Comparison of ENCODE assay signal across 9 mouse cellular contexts in the genomic region with DNA sequence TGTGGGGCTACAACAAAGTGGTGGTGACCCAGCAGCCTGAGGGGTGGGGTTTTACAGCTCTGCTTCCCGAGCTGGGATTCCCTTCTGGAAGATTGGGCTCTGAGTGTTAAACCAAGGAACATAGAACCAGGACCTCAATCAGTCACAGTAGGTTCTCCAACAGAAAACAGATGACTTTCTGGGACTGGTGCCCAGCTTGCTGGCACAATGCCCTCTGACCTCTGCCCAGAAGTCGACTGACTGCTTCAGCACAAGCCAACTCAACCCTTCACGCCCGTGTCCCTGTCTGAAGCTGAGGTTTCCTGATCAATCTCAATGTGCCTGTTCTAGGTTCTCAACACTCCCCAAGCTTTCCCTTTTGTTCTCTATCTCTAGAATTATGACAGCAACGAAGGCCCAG. TPM values are rescaled to one million over a fixed set of nuclear protein-coding genes. Genes with fewer than 3 reads are reported as not detected.
A peak's percentile ranks its signal among the peaks of the same experiment; 100 is the strongest.
DNase-seq lines count a peak whose midpoint lies in the region; ATAC-seq and TF ChIP-seq lines count a peak whose summit lies in the region.
"Had no signal": no experiment of that assay in that cellular context is flagged by ENCODE, and none has a peak within 500 bp of the region (broad histone marks: within the 10 kb centered on the region; RNA-seq: fewer than 3 reads in every experiment).

No protein-coding gene starts in this region.

- DNase-seq in liver, adult 2 months (ENCODE audit: extremely low read depth, low read depth, low spot score): peak; percentile 96
- peak; percentile 78 to 87 for DNase-seq in cerebellum, postnatal 10 days
- DNase-seq in heart, postnatal 4 days: peak; percentile 94
- DNase-seq in ovary, adult 18-20 months (ENCODE audit: low spot score): peak; percentile 79
- DNase-seq in embryo, embryonic 9.5 days (ENCODE audit: extremely low spot score): no peak
- DNase-seq in embryo, embryonic 10.5 days (ENCODE audit: low spot score): no peak

- H3K27me3 ChIP-seq in liver, adult 2 months (ENCODE audit: control insufficient read depth, insufficient read depth, low read length): no peaks in the 10 kb centered on the region
- no peaks in the 10 kb centered on the region for H3K27me3 ChIP-seq in liver, embryonic 12.5 days (replicated peaks)
- H3K27me3 ChIP-seq: megakaryocyte, embryonic 14.5 days had no signal

- no peak overlapping the region for H3K4me2 ChIP-seq in liver, embryonic 12.5 days

- H3K4me1 ChIP-seq in liver, adult 2 months (ENCODE audit: control insufficient read depth, insufficient read depth, low read length): peaks cover 9% of the 10 kb centered on the region
- no peaks in the 10 kb centered on the region for H3K4me1 ChIP-seq in liver, embryonic 12.5 days

- no peak overlapping the region for H3K4me3 ChIP-seq in liver, adult 2 months (ENCODE audit: insufficient read depth, low read depth, low read length)
- H3K4me3 ChIP-seq in liver, embryonic 12.5 days: no peak overlapping the region
- H3K4me3 ChIP-seq: megakaryocyte, embryonic 14.5 days had no signal

- no peak for ATAC-seq in liver, embryonic 12.5 days
- no peak for ATAC-seq in granulocyte monocyte progenitor cell, adult 5-6 weeks (replicated peaks; ENCODE audit: poor library complexity, severe bottlenecking)

- H3K79me2 ChIP-seq in liver, adult 2 months (ENCODE audit: control insufficient read depth, insufficient read depth, low read length): no peaks in the 10 kb centered on the region

- peak overlapping the region; percentile 69 for H3K27ac ChIP-seq in liver, adult 2 months (replicated peaks; ENCODE audit: insufficient read depth, low read depth, low read length)
- H3K27ac ChIP-seq in liver, embryonic 12.5 days: no peak overlapping the region

- WGBS in liver, adult 2 months: 11% methylated on average over 5 of the region's 5 CpGs
- WGBS in liver, embryonic 12.5 days (ENCODE audit: insufficient replicate concordance): 86% methylated on average over 5 of the region's 5 CpGs

- 0 out of 2 replicates have a peak overlapping the region, but pooled peaks have one; percentile 14 for H3K9ac ChIP-seq in liver, adult 2 months (ENCODE audit: low read depth, low read length)
- no peak overlapping the region for H3K9ac ChIP-seq in liver, embryonic 12.5 days

- H3K9me3 ChIP-seq in liver, embryonic 12.5 days (replicated peaks): no peaks in the 10 kb centered on the region
- H3K9me3 ChIP-seq: megakaryocyte, embryonic 14.5 days had no signal

- H3K36me3 ChIP-seq in liver, adult 2 months (ENCODE audit: control insufficient read depth, insufficient read depth, low read length): peaks cover 19% of the 10 kb centered on the region
- H3K36me3 ChIP-seq in liver, embryonic 12.5 days: peaks cover 92% of the 10 kb centered on the region

- no peak for TF ChIP-seq CTCF in liver, adult 2 months (IDR thresholded peaks at IDR 0.05; ENCODE audit: low read depth, low read length)

- TF ChIP-seq POLR2A in liver, adult 2 months (IDR thresholded peaks at IDR 0.05; ENCODE audit: extremely low read depth, insufficient read depth, low read length): no peak

RNA-seq across cellular contexts. Expression of gene Ldlrap1, which starts 36.9 kb away (rescaled TPM):
- total RNA-seq in liver, adult 2 months (2014; rRNA removed): 6.5 and 7.4 TPM in 2 replicates
- 19.8 and 21.1 TPM in 2 replicates for polyA plus RNA-seq in liver, adult 2 months (2012; rRNA removed)
- 26.4 and 28.2 TPM in 2 replicates for polyA plus RNA-seq in liver, embryonic 12.5 days (2016; fragmentation: Nextera tagmentation; extraction: Ambion mirVana)
- total RNA-seq in heart, postnatal 4 days (2021): 10 to 100 TPM; 21.6 to 22.4 TPM
- 28.4 and 30.6 TPM in 2 replicates for total RNA-seq in granulocyte monocyte progenitor cell, adult 5-6 weeks (2014; fragmentation: Nextera tagmentation)
- total RNA-seq in granulocyte monocyte progenitor cell, adult 5-6 weeks (2017): 10.1 and 10.2 TPM in 2 replicates

RNA-seq across cellular contexts. Expression of gene Maco1, which starts 48.4 kb away (rescaled TPM):
- 22.3 and 28.0 TPM in 2 replicates for total RNA-seq in liver, adult 2 months (2014; rRNA removed)
- polyA plus RNA-seq in liver, adult 2 months (2012; rRNA removed): 6.4 and 7.3 TPM in 2 replicates
- 27.2 and 29.8 TPM in 2 replicates for polyA plus RNA-seq in liver, embryonic 12.5 days (2016; fragmentation: Nextera tagmentation; extraction: Ambion mirVana)
- total RNA-seq in heart, postnatal 4 days (2021): 10 to 100 TPM; 26.6 to 27.9 TPM
- total RNA-seq in granulocyte monocyte progenitor cell, adult 5-6 weeks (2014; fragmentation: Nextera tagmentation): 14.7 and 26.1 TPM in 2 replicates
- total RNA-seq in granulocyte monocyte progenitor cell, adult 5-6 weeks (2017): 33.2 and 34.1 TPM in 2 replicates

RNA-seq across cellular contexts. Expression of gene Rhd, which starts 59.6 kb away (rescaled TPM):
- not detected in 2 replicates for total RNA-seq in liver, adult 2 months (2014; rRNA removed)
- not detected in 2 replicates for polyA plus RNA-seq in liver, adult 2 months (2012; rRNA removed)
- 477 and 480 TPM in 2 replicates for polyA plus RNA-seq in liver, embryonic 12.5 days (2016; fragmentation: Nextera tagmentation; extraction: Ambion mirVana)
- total RNA-seq in heart, postnatal 4 days (2021): 1 to 10 TPM; 4.7 to 5.4 TPM
- not detected in 2 replicates for total RNA-seq in granulocyte monocyte progenitor cell, adult 5-6 weeks (2014; fragmentation: Nextera tagmentation)
- total RNA-seq in granulocyte monocyte progenitor cell, adult 5-6 weeks (2017): 0.22 TPM in 1 of 2 replicates, not detected in the other

Comparison
In these comparisons a context has a peak if more than half of its experiments do, and no peak if none do; other contexts are left out.
1. DNase-seq: peak in liver, adult 2 months (single experiment), cerebellum, postnatal 10 days (2 of 2), heart, postnatal 4 days (single experiment) and ovary, adult 18-20 months (single experiment); none in embryo, embryonic 9.5 days (single experiment) and embryo, embryonic 10.5 days (single experiment).